Mouse (Mus musculus) bone marrow, adult 2 months (tissue): ENCODE results near the gene Tmprss4.

Source experiments
- CTCF ChIP-seq: fragments of 200-500 bp; IDR thresholded peaks from 2 replicates; pipeline ENCODE4 v1.5.1; 2011; ENCODE audit warnings: low read length, control low read depth; ENCODE audit not compliant: control insufficient read depth, insufficient read depth
- POLR2A ChIP-seq: fragments of 200-500 bp; IDR thresholded peaks from 2 replicates; pipeline ENCODE4 v1.6.1; 2011; ENCODE audit warnings: low read depth, mild to moderate bottlenecking, control low read depth, low read length, borderline replicate concordance; ENCODE audit not compliant: control insufficient read depth

DNA sequence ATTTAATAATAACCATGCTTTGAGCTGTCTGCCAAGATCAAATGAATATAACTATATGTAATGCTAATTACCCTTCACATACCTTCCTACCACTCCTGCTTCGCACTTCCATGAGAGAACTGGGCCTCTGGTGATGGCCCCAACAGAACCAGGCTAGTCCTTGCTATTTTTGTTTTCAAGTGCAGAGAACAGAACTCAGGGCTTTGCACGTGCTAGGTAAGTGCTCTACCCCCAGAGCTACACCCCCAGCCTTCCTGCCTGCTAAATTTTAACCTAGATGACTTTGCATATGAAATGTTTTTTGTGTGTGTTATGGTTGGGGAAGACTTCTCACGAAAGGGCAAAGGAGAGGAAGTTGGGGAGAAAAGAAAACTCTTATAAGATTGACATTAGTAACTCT, 21.4 kb downstream of the Tmprss4 start:
- TF ChIP-seq CTCF (no peak), POLR2A (no peak)
